Mouse (Mus musculus) left cerebral cortex, adult 18-20 months (tissue): ENCODE data around the gene Lrrc63. TPM values are rescaled to one million over a fixed set of nuclear protein-coding genes. Genes with fewer than 3 reads are reported as not detected.
"Not testable (repeated sequence)": the region's sequence is repeated elsewhere in the genome, so short reads cannot be mapped to it uniquely, and the experiment has no call there.

ENCODE experiments used
- DNase-seq, 2 experiments: peaks; one replicate each; pipeline ENCODE4 v3.0.0; 2021 to 2022; ENCODE audit warnings: low spot score in 2 of 2, mixed read lengths in 1 of 2
- long read RNA-seq, 2 experiments: library from polyadenylated mRNA; stranded (forward); transcript quantifications; one replicate each; pipeline ENCODE4 v2.0.0; 2021
- total RNA-seq, 2 experiments: library from RNA; stranded (reverse); gene quantifications; 2 replicates each; pipeline ENCODE4 v1.2.3; 2021

Gene Lrrc63
- not detected for total RNA-seq
- long read RNA-seq, experiment 1: 0 reads
- long read RNA-seq, experiment 2: 0 reads

- DNase-seq: peak; percentile 42 to 45
Measured at GRCm38 (mm10) chr14:75130501-75131318, at the start of gene Lrrc63, which contains the start of gene Lcp1. Gene Lrrc63 (minus strand): TSS chr14:75130881. Gene Lcp1 (plus strand): TSS chr14:75131101.

- peak in 1 of 2 experiments; percentile 32 for DNase-seq
Measured at GRCm38 (mm10) chr14:75179255-75179963, 48.7 kb upstream of the Lrrc63 start.

- no peak for DNase-seq
Measured at GRCm38 (mm10) chr14:75178801-75179211, 48.1 kb upstream of the Lrrc63 start.

- no peak for DNase-seq
Measured at GRCm38 (mm10) chr14:75178384-75178793, 47.7 kb upstream of the Lrrc63 start.

- no peak for DNase-seq
Measured at GRCm38 (mm10) chr14:75177400-75177799, 46.7 kb upstream of the Lrrc63 start.

GRCm38 (mm10) chr14:75176425-75177045 is 45.9 kb upstream of the Lrrc63 start:
- DNase-seq: no peak

GRCm38 (mm10) chr14:75175781-75176180 is 45.1 kb upstream of the Lrrc63 start:
- DNase-seq: no peak

GRCm38 (mm10) chr14:75174731-75175555 is 44.3 kb upstream of the Lrrc63 start:
- no peak for DNase-seq

GRCm38 (mm10) chr14:75174296-75174695 is 43.6 kb upstream of the Lrrc63 start:
- no peak for DNase-seq

GRCm38 (mm10) chr14:75170546-75170945 is 39.9 kb upstream of the Lrrc63 start:
- DNase-seq: no peak

GRCm38 (mm10) chr14:75168501-75168900 is 37.8 kb upstream of the Lrrc63 start:
- no peak for DNase-seq

- DNase-seq: no peak
Measured at GRCm38 (mm10) chr14:75165574-75166131, 35.0 kb upstream of the Lrrc63 start.

- no peak for DNase-seq
Measured at GRCm38 (mm10) chr14:75164345-75164744, 33.7 kb upstream of the Lrrc63 start.

- no peak for DNase-seq
Measured at GRCm38 (mm10) chr14:75163866-75164265, 33.2 kb upstream of the Lrrc63 start.

- DNase-seq: no peak
Measured at GRCm38 (mm10) chr14:75159375-75159774, 28.7 kb upstream of the Lrrc63 start.

- DNase-seq: no peak
Measured at GRCm38 (mm10) chr14:75154481-75154880, 23.8 kb upstream of the Lrrc63 start.

- no peak for DNase-seq
Measured at GRCm38 (mm10) chr14:75151146-75151545, 20.5 kb upstream of the Lrrc63 start.

GRCm38 (mm10) chr14:75150653-75151052 is 20.0 kb upstream of the Lrrc63 start:
- DNase-seq: no peak

GRCm38 (mm10) chr14:75148229-75148628 is 17.5 kb upstream of the Lrrc63 start:
- peak; percentile 6 to 22 for DNase-seq

GRCm38 (mm10) chr14:75147706-75148105 is 17.0 kb upstream of the Lrrc63 start:
- DNase-seq: not testable (repeated sequence)
